Mouse (Mus musculus) T-helper 2 cell (primary cell): ENCODE measurements at regions not wholly inside any gene's neighbourhood (a gene's known extent, or its start where the extent isn't known, plus 50 kb on each side); places are given as distances from the start of the nearest gene placed in this dataset.

ENCODE experiments used
- in situ Hi-C: fragments of 300-600 bp; cut with MboI, MseI; formaldehyde crosslinking; loops from one replicate; pipeline ENCODE4 v1.15.1; 2025; ENCODE audit warnings: high pct_unique_total_duplicates

DNA sequence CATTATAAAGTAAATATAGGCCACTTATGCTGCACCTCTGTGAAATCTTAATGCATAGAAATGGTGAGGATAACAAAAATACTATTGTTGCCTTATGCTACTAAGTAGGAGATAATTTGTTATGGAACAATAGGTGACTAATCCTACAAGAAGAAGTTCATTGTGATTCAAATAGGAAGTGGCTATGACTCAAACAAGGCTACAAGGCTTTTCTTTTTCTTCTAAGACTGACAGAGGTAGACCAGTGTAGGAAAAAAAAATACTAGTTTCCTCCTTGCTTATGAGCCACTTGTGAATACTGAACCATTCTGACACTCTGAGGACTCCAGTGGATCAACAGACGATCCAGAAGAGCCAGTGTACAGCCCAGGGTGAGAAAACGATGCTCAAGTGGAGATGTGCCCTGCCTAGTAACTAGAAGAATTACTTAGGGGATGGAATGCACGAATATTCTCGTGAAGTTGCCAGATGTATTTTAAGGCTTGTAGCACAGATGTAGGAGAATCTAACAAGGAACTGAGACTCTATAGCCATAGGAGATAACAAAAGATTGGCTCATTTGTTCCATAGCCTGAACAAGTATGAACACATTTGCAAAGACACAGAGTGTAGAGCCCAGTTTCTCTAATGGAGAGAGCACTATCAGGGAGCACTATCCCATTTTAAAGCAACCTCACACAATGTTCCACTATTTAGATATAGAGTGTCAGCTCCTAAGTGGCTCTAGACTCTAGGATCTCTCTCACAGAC is 60.3 kb downstream of the Fzd1 start:
- in situ Hi-C loops, result no loop called here

DNA sequence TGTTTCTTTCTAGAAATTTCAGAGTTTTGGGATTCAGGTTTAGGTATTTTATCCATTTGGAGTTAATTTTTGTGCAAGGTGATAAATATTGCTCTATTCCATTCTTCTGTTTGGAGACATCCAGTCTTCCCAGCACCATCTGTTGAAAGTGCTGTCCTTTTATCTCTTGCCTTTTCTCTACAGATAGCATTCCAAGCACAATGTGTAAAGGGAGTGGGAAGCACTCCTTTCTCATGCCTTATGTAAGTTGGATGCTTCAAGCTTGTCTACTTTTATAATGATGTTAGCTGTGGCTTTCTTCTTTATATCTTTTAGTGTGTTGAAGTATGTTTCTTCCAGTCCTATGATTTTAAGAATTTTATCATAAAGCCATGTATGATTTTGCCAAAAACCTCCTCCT is 61.1 kb downstream of the Fzd1 start:
- in situ Hi-C loops, result no loop called here

DNA sequence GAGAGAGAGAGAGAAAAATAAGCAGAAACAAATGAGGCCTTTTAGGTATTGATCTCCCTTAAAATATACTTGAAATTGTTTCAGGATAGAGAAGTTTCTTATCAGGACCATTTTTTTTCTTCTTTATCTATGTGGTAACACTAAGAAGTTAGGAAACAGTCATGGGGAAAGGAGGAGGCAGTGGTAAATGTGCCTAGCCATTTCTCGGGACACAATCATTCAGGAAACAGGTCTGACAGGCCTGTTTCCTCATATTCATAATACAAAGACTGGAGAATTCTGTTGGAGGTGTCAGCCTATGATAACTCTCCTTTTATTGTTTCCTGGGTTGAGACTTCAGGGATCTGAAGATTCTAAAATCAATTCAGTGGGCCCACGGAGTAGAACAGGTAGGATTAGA is 68.7 kb downstream of the Fzd1 start:
- in situ Hi-C loops, result loop anchor here (10.0 kb wide), 1 partner anchor 1286 kb away; no protein-coding TSS in a partner anchor

DNA sequence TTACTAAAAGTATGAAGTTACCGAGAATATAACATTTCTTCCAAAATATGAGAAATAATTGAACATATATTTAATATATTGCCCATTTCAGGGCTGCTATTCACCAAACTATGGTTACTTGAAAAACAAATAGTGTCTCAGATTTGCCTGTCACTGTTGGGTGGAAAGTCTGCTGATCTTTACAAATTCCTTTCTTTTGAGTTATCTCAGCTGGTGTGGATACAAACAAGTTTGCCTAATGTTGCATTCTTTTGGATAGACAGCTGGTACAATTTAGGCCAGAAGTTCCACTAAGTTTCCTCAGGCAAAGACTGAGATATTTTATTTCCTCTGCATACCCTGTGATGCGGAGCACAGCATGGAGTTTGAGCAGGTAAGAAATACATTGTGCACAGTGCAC is 82.5 kb downstream of the Fzd1 start:
- in situ Hi-C loops, result no loop called here

DNA sequence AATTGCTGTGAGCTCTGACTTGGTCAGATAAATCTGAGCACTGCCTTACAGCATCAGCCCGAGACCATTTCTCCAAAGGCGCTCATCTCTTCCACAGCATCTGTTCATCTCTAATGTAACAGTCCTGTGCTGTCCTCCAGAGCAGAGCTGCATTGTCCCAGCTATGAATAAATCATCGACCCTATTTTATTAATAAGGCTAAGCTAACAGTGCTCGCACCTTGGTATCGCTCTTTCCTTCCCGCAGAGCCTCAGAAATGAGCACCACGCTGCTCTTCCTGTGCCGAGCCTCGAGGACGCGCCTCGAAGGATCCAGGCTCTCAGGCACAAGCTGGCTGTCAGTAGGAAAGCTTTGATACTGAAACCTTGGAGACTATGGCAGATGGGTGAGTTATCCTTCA is 91.5 kb downstream of the Fzd1 start:
- in situ Hi-C loops, result no loop called here

DNA sequence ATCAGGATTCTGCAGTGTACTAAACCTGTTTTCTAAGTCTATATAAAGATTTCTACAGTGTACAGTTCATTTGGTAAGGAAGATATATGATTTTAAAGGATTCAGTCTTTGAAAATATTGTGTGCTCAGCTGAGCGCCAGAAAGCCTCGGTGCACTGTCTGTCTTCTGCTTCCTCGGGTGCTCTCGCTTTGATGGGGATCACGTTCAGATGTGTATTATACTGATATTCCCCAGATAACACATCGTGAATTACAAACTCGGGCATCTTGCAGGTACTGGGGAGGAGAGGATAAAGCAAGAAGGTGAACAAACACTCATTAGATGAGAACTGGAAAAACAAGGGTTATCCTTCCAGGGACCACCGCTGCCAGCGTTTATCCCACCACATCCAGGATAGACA is 91.9 kb downstream of the Fzd1 start:
- in situ Hi-C loops, result no loop called here

DNA sequence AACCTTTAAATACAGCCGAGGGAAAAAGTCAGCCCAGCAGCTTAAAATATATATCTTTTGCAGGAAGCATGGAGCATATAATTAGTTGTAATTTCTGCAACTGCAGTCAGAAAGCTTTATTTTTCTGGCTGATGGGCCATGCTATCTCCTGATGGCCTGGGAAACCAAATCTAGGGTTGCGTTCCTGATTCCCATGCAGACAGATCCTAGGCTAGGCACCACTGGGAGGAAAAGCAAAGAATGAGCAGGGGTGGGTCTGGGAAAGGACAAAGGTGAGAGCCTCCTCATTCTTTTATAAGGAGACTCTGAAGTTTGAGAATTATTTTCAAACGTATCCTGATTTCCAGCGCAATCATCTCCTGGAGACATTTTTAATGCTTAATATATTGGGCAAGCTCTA is 92.9 kb downstream of the Fzd1 start:
- in situ Hi-C loops, result no loop called here

DNA sequence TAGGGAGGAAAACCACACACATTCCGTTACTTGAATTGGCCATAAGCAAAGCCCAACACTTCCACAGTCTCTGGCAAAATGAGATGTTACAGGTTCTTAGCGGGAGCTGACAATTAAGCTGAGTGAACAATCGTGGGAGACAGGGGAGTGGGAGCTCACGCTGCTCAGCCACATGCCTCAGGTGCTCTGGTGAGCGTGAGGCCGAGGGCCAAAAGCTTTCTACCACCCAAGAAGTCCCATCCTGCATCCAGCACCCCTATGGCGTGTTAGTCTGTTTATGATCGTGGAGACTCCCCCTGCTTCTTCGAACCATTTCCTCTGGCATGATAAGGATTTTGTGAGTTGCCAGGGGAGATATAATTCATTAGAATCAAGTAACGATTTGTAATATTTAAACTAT is 93.3 kb downstream of the Fzd1 start:
- in situ Hi-C loops, result no loop called here

DNA sequence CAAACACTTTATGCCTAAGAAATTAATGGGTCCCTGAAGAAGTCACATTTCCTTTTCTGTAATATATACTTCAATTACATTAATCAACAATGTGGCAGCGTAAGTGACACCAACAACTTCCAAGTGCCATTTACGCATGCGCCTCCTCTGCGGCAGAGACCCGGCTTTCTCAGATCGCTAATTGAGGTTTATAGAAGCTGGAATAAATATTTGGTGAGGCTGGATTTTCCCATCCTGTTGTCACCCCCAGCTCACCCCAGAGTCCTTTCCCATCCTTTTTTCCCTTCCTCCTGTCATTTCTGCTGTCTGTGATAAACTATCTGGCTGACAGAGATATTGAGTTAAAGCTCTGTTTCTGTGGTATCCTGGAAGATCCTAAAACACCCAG is 95.6 kb downstream of the Fzd1 start:
- in situ Hi-C loops, result no loop called here

DNA sequence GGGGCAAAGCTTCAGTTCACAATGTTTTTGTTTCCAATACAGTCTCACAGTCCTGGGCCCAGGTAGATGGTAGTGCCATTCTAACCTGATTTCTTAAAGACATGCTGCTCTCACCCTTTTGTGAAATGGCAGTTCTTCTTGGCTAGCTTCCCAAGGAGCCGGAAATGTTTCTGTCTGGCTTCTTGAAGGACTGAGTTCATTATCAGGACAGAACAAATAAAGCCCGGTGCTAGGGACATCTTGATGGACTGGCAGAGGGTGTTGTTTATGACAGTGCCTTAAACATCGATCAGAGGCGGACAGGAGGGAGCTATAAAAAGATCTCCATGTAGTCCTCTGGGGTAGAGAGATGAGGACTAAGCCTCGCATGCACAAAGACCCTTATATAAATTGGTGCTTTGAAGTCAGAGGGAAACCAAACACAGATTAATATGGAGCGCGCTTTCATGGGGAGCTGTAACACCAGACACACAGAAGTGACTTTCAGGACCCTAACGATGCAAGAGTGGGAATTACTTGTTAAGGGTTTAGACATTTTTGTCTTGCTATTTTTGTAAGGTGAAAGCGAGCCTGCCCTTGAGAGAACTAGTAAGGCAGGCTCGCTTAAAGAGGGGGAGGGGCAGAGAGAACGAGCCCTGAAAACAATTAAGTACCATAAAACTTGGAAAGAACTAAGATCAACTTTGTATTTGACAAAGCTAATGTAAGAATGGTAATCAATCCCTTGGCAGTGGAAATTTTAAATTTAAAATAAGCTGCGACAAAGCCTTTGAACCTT is 96.2 kb downstream of the Fzd1 start:
- in situ Hi-C loops, result no loop called here

DNA sequence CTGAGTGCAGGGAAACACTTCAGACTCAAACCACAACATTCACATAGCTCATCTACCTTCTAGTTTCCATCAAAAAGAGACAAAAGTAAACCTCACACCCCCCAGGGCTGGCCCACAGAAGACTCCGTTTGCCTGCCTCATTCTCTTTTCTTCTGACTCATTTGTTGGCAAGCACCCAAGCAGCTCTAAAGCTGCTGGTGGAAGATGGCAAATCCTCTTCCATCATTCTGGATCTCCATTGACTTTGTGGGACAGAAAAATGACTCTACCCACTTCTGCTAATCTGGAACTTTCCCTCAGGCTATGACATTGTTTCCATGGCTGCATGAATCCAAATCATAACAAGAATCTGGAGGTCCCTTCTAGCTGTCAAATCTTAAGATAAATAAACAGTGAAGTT is 99.9 kb downstream of the Fzd1 start:
- in situ Hi-C loops, result no loop called here

DNA sequence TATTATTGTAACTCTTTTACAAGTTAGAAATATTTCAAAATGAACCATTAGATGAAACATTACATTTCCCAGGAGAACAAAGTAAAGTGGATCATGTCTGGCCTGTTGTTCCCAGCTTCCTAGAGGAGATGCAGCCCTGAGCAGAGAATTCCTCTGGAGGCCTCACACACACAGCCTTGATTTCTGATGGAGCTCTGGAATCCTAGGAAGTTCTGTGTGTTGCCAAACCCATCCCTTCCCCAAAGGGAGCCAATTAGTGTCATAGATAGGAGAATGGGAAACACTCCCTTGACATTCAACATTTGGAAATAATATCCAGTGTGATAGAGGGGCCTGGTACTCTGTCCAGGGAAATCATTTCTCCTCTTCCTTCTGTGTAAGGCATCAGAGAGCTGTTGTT is 103.6 kb downstream of the Fzd1 start:
- in situ Hi-C loops, result no loop called here

DNA sequence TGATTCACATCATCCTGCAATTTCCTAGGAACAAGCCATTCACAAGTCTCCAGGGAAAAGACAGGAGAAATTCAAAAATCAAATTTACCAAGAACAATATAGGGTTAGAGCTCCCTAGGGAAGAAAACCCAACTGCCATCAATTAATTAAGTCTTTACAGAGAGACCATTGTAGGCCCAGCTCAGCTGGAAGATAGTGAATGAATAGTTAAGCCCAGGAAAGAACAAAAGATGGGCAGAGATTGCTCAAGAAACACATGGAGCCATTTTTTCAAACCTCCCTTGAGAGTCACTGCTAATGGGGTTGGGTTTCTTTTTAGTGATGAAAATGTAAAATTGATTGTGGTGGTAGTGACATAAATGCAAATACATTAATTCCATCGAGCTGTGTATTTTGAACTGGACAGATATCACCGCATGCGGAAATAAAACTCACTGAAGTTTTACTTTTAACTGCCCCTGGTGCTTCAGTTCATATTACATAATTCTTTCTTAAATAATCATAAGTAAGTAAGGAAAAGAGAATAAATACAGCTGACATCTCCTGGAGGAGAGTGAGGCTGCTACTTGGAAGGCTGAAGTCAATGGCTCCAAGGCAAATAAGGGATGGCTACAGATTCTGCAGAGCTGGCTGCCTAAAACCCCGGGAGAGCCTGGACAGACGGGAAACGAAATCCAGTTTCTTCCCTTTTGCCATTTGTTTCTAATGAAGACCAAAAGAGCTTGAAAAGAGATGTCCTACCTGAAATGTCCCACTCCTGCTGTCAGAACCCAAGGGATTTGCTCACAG is 106.5 kb downstream of the Fzd1 start:
- in situ Hi-C loops, result no loop called here

DNA sequence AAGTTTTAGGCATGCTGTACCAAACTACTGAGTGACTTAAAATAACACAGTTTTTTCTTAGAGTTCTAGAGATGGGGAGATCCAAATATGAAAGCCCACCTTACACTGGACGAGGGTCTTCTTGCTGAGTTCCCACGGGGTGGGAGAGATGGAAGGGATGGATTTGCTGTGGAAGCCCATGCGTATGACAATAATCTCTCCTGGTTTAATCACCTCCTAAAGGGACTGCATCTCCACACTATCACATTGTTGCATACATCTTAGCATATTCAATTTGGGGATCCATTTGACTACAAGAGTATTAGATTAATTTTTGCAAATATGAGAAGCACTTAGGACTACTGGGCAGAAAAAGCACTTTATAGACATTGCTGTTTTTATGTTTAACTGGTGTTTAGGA is 107.1 kb downstream of the Fzd1 start:
- in situ Hi-C loops, result no loop called here

DNA sequence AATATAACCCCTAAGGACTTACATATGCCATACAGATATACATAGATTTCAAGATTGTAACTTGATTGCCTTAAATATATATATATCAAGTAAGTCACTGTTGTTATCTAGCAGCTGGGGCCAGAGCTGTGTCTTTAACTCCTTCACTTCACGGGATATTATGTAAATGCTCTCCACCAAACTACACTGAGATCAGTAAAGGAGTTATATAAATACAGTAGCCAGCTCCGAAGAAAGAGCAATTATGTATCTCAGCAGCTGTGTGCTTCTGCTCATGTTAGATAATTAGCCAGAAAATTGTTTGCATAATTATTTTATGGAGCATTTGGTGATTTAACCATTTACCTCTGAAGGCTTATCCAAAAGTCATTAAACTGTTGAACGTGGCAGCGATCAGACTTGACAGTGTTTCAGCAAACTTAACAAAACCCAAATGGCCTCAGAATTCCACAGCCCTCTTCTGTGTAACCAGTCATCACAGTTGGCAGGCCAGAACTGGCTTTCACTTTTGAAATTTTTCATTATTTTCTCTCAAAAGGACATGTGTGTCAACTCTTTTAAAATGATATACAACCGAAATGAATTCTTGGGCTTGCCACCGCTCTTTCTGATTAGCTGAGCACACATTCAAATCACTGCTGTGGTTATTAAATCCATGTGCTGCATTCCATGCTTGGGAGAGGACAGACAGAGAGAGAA is 107.8 kb downstream of the Fzd1 start:
- in situ Hi-C loops, result no loop called here

DNA sequence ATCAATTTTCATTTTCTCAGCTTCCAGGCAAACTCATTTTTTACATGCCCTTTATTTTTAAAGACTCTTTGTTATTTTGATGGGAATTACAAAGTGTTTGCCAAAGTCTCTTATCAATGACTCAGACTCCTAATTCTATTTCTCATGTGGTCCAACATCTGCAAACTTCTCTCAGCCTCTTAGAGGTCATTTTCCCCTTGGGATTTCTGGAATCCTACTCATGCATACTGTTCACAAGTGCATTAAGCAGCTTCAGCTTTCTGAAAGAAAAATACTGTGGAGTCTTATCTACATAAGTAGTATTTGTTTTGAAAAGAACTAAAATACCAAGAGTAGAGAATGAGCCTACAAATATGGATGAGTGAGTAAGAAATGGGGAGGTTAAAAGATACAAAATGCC is 116.8 kb downstream of the Fzd1 start:
- in situ Hi-C loops, result no loop called here

DNA sequence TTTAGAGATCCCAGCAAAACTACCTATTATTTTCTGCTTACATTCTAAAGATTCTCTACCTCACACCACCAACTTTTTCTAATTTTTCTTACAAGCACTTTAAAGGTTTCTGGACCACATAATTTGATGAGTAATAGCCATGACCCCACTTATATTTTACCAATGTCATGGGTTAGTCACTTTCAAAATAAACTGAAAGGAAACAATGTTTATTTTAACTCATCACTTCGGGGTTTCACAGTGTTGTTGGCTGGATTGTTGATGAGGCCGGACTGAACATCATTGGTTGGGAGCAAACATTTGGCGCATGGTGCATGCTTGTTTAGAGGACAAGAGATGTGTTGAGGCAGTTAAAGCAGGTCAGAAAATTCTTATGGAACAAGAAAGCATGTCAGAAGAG is 124.1 kb downstream of the Fzd1 start:
- in situ Hi-C loops, result no loop called here

DNA sequence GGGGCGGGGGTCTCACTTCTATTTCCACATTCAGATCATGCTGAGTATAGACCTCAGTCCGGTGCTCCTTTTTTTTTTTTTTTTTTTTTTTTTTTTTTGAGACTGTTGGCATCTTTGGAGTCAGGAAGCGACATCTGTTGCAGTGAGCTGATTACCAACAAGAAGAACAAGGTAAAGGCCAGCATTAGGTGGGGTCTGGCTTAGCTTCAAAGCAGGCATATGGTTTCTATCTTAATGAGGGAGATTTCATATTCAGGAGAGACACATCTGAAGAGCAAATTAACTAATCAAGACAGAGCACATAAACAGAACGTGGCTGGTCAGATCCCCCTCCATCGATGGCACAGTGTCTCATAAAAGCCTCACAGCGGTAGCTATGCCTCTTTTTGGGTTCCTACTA is 132.6 kb downstream of the Fzd1 start:
- in situ Hi-C loops, result no loop called here

DNA sequence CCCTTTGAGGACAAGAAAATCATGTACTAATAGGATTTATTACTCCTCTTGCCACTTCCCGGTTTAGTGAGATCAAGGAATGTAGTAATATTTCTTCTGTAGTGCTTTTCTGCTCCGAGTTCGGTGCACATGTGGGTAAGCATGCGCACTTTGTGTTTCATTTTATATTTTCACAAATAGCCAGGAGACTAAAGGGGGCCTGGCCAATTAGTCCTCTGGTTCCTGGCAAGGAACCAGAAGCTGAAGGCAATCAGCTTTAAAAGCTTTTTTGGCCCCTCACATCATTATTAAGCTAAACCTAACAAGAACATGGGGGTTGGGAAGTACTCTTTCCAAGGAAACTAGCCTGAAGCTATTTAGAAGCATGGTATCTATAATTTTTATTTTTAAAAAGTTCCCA is 134.2 kb downstream of the Fzd1 start:
- in situ Hi-C loops, result loop anchor here (5.0 kb wide), 1 partner anchor 96 kb away; no protein-coding TSS in a partner anchor

DNA sequence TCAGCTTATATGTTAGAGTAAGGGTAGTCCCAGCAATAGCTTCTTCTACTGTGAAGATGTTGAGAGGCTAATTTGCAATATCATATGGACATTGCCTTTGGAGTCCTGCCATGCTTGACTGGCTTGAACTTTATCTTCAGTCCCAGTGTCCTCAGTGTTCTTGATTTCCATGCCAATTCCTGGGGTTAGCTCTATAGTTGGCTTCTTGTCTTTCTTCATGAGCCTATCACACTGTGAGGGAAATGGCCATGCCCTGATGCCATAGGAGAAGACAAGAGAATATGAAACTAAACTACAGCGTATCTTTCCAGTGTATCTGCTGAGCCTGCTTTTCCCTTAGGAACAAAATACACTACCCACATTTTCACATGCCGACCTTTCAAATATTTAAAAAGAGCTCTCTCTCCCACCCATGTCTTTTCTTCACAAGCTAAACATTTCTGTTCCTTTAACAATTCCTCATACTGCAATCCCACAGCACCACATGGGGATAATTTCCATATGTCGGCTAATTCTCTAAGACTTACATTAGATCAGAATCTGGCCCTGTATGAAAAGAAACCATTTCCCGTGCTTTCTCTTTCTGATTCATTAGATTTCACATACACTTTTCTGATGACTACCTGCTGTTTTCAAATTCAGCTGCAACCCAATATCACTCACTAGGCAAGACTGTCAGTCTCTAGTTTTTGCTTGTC is 137.2 kb downstream of the Fzd1 start:
- in situ Hi-C loops, result loop anchor here (5.0 kb wide), 1 partner anchor 93 kb away; no protein-coding TSS in a partner anchor

DNA sequence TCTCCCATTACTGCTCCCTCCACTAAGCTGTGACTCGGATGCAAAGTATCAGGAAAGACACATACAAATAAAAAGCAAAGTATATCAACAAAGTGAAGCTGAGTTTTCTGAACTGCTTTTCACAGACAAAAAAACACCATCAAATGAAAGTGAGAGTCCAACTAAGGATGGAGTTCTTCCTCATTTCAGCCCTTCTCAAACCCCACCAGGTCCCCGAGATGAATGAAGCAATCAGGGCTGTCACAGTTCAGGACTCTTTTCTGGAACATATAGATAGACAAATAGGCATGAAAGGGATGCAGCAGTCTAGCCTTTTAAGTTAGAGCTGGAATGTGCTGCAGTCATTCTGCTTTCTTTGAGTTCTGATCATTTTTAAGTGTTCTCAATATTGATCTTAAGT is 142.6 kb downstream of the Fzd1 start:
- in situ Hi-C loops, result no loop called here
